ENCODE assay signal across 16 mouse cellular contexts in genomic region chrX:71811966-71812835, GRCm38 (mm10). TPM values are rescaled to one million over a fixed set of nuclear protein-coding genes. Genes with fewer than 3 reads are reported as not detected.
A peak's percentile ranks its signal among the peaks of the same experiment; 100 is the strongest.
DNase-seq lines count a peak whose midpoint lies in the region; ATAC-seq and TF ChIP-seq lines count a peak whose summit lies in the region.
"Had no signal": no experiment of that assay in that cellular context is flagged by ENCODE, and none has a peak within 500 bp of the region (broad histone marks: within the 10 kb centered on the region; RNA-seq: fewer than 3 reads in every experiment).

No protein-coding gene starts in this region.

- H3K9ac ChIP-seq in midbrain, embryonic 11.5 days (ENCODE audit: low read length) = no peak overlapping the region
- no peak overlapping the region for H3K9ac ChIP-seq in midbrain, embryonic 14.5 days (replicated peaks; ENCODE audit: low read length)
- no peak overlapping the region for H3K9ac ChIP-seq in stomach, embryonic 16.5 days (ENCODE audit: low read length)
- H3K9ac ChIP-seq: liver, embryonic 13.5 days; midbrain, embryonic 12.5 days; neural tube, embryonic 12.5 days had no signal

- H3K9me3 ChIP-seq in midbrain, embryonic 11.5 days (ENCODE audit: control insufficient read depth, low read length) = no peaks in the 10 kb centered on the region
- no peaks in the 10 kb centered on the region for H3K9me3 ChIP-seq in midbrain, embryonic 14.5 days (ENCODE audit: control insufficient read depth, low read length)
- no peaks in the 10 kb centered on the region for H3K9me3 ChIP-seq in stomach, embryonic 16.5 days (replicated peaks; ENCODE audit: control insufficient read depth, low read length)
- H3K9me3 ChIP-seq in hindbrain, embryonic 10.5 days = no peaks in the 10 kb centered on the region
- H3K9me3 ChIP-seq: liver, embryonic 13.5 days; midbrain, embryonic 12.5 days; neural tube, embryonic 12.5 days had no signal

- H3K36me3 ChIP-seq in midbrain, embryonic 11.5 days (ENCODE audit: control insufficient read depth, insufficient read depth, low read length) = no peaks in the 10 kb centered on the region
- no peaks in the 10 kb centered on the region for H3K36me3 ChIP-seq in midbrain, embryonic 14.5 days (ENCODE audit: control insufficient read depth, insufficient read depth, low read length)
- no peaks in the 10 kb centered on the region for H3K36me3 ChIP-seq in stomach, embryonic 16.5 days (ENCODE audit: control insufficient read depth, insufficient read depth, low read length)
- no peaks in the 10 kb centered on the region for H3K36me3 ChIP-seq in hindbrain, embryonic 10.5 days
- H3K36me3 ChIP-seq: liver, embryonic 13.5 days; midbrain, embryonic 12.5 days; neural tube, embryonic 12.5 days had no signal

- no peak for ATAC-seq in midbrain, embryonic 11.5 days (ENCODE audit: low FRiP score)
- ATAC-seq in midbrain, embryonic 14.5 days (ENCODE audit: low FRiP score, low TSS enrichment) = no peak
- peak; percentile 19; the same call in 1 of the 2 replicates for ATAC-seq in stomach, embryonic 16.5 days (ENCODE audit: insufficient read depth, low FRiP score)
- ATAC-seq: hindbrain, embryonic 16.5 days had no signal

- no peaks in the 10 kb centered on the region for H3K4me1 ChIP-seq in midbrain, embryonic 11.5 days (ENCODE audit: control insufficient read depth, insufficient read depth, low read length)
- H3K4me1 ChIP-seq in midbrain, embryonic 14.5 days (ENCODE audit: control insufficient read depth, insufficient read depth, low read length) = peaks cover 4% of the 10 kb centered on the region; the same call in 1 of the 2 replicates
- no peaks in the 10 kb centered on the region for H3K4me1 ChIP-seq in stomach, embryonic 16.5 days (ENCODE audit: control insufficient read depth, insufficient read depth, low read length)
- H3K4me1 ChIP-seq in hindbrain, embryonic 10.5 days (replicated peaks) = peaks cover 9% of the 10 kb centered on the region
- H3K4me1 ChIP-seq: neural tube, embryonic 12.5 days had no signal

- no peak for TF ChIP-seq CTCF in layer of hippocampus, adult 2 months (conservative IDR thresholded peaks at IDR 0.05)

- peak; percentile 3 for DNase-seq in heart, adult 8-10 months (ENCODE audit: low spot score)
- DNase-seq in heart, postnatal 25 days (ENCODE audit: low spot score) = no peak
- DNase-seq in midbrain, embryonic 11.5 days (ENCODE audit: low spot score, missing footprints) = peak; percentile 81
- DNase-seq in midbrain, embryonic 14.5 days = no peak
- DNase-seq in adipocyte (ENCODE audit: low spot score) = peak; percentile 64
- DNase-seq in hindbrain, embryonic 10.5 days (ENCODE audit: low spot score) = no peak
- no peak for DNase-seq in layer of hippocampus, adult 2 months (ENCODE audit: low spot score in 2 of 2)
- DNase-seq: cerebellum, postnatal 14 days; kidney, postnatal 36 days; liver, embryonic 13.5 days; right cerebral cortex, adult 18-20 months; thymus, postnatal 4 days had no signal

- no peak overlapping the region for H3K4me3 ChIP-seq in midbrain, embryonic 11.5 days (ENCODE audit: low read depth, low read length)
- H3K4me3 ChIP-seq in midbrain, embryonic 14.5 days (replicated peaks; ENCODE audit: low read depth, low read length) = no peak overlapping the region
- no peak overlapping the region for H3K4me3 ChIP-seq in stomach, embryonic 16.5 days (replicated peaks; ENCODE audit: low read length)
- no peak overlapping the region for H3K4me3 ChIP-seq in hindbrain, embryonic 10.5 days
- H3K4me3 ChIP-seq in layer of hippocampus, adult 2 months = no peak overlapping the region
- H3K4me3 ChIP-seq: liver, embryonic 13.5 days; midbrain, embryonic 12.5 days; neural tube, embryonic 12.5 days had no signal

- no peaks in the 10 kb centered on the region for H3K27me3 ChIP-seq in midbrain, embryonic 11.5 days (ENCODE audit: control insufficient read depth, insufficient read depth, low read length)
- no peaks in the 10 kb centered on the region for H3K27me3 ChIP-seq in midbrain, embryonic 14.5 days (ENCODE audit: control insufficient read depth, insufficient read depth, low read length)
- no peaks in the 10 kb centered on the region for H3K27me3 ChIP-seq in stomach, embryonic 16.5 days (ENCODE audit: control insufficient read depth, insufficient read depth, low read length)
- H3K27me3 ChIP-seq in hindbrain, embryonic 10.5 days (ENCODE audit: insufficient read depth, poor library complexity, severe bottlenecking) = no peaks in the 10 kb centered on the region
- H3K27me3 ChIP-seq: liver, embryonic 13.5 days; midbrain, embryonic 12.5 days; neural tube, embryonic 12.5 days had no signal

- WGBS in midbrain, embryonic 11.5 days = 50% methylated on average over 5 of the region's 5 CpGs
- WGBS in midbrain, embryonic 14.5 days = 45% methylated on average over 5 of the region's 5 CpGs
- WGBS in stomach, embryonic 16.5 days = 29% methylated on average over 5 of the region's 5 CpGs
- 50% methylated on average over 5 of the region's 5 CpGs for WGBS in hindbrain, embryonic 10.5 days

- intact Hi-C loops in heart, postnatal 25 days (cut with DNase I) = no loop called here

- H3K27ac ChIP-seq in midbrain, embryonic 11.5 days (ENCODE audit: low read depth, low read length) = no peak overlapping the region
- H3K27ac ChIP-seq in midbrain, embryonic 14.5 days (replicated peaks; ENCODE audit: low read depth, low read length) = no peak overlapping the region
- H3K27ac ChIP-seq in stomach, embryonic 16.5 days (ENCODE audit: low read length) = no peak overlapping the region
- no peak overlapping the region for H3K27ac ChIP-seq in hindbrain, embryonic 10.5 days
- H3K27ac ChIP-seq in layer of hippocampus, adult 2 months = no peak overlapping the region
- H3K27ac ChIP-seq: liver, embryonic 13.5 days; midbrain, embryonic 12.5 days; neural tube, embryonic 12.5 days had no signal

- H3K4me2 ChIP-seq in midbrain, embryonic 11.5 days = no peak overlapping the region
- no peak overlapping the region for H3K4me2 ChIP-seq in midbrain, embryonic 14.5 days (ENCODE audit: low read length)
- no peak overlapping the region for H3K4me2 ChIP-seq in stomach, embryonic 16.5 days (ENCODE audit: low read depth, low read length)
- H3K4me2 ChIP-seq: liver, embryonic 13.5 days; midbrain, embryonic 12.5 days; neural tube, embryonic 12.5 days had no signal

RNA-seq across cellular contexts. Expression of gene Vma21, which starts 3.5 kb away (rescaled TPM):
- 10 to 100 TPM; 15.0 to 20.4 (median 18.7) TPM for total RNA-seq in heart, adult 8-10 months (2022)
- 10 to 100 TPM; 19.1 to 19.4 TPM for total RNA-seq in heart, postnatal 25 days (2021)
- 40.9 and 43.4 TPM in 2 replicates for polyA plus RNA-seq in midbrain, embryonic 11.5 days (2014; fragmentation: Nextera tagmentation; extraction: Ambion mirVana)
- polyA plus RNA-seq in midbrain, embryonic 14.5 days (2014; fragmentation: Nextera tagmentation; extraction: Ambion mirVana) = 54.6 and 59.6 TPM in 2 replicates
- polyA plus RNA-seq in stomach, embryonic 16.5 days (2015; fragmentation: Nextera tagmentation; extraction: Ambion mirVana) = 43.8 and 51.5 TPM in 2 replicates
- 47.5 and 50.2 TPM in 2 replicates for polyA plus RNA-seq in hindbrain, embryonic 10.5 days (2016; fragmentation: Nextera tagmentation; extraction: Ambion mirVana)
- 10 to 100 TPM; 30.2 to 38.6 TPM for total RNA-seq in layer of hippocampus, adult 2 months (2021)

Comparison
In these comparisons a context has a peak if more than half of its experiments do, and no peak if none do; other contexts are left out.
1. DNase-seq: peak in heart, adult 8-10 months (single experiment), midbrain, embryonic 11.5 days (single experiment) and adipocyte (single experiment); none in heart, postnatal 25 days (single experiment), midbrain, embryonic 14.5 days (single experiment), hindbrain, embryonic 10.5 days (single experiment) and layer of hippocampus, adult 2 months (0 of 2).